ENCODE assay signal across 31 mouse cellular contexts in genomic region chr8:6922467-6922866, GRCm38 (mm10).
"Had no signal": no experiment of that assay in that cellular context is flagged by ENCODE, and none has a peak within 500 bp of the region (broad histone marks: within the 10 kb centered on the region; RNA-seq: fewer than 3 reads in every experiment).

No protein-coding gene starts in this region.

- H3K4me2 ChIP-seq: limb, embryonic 12.5 days; limb, embryonic 15.5 days; liver, embryonic 11.5 days; liver, embryonic 12.5 days; liver, embryonic 13.5 days; liver, embryonic 15.5 days; lung, embryonic 14.5 days; lung, embryonic 15.5 days; midbrain, embryonic 11.5 days; midbrain, embryonic 12.5 days; midbrain, embryonic 13.5 days; midbrain, embryonic 15.5 days; neural tube, embryonic 12.5 days; neural tube, embryonic 13.5 days had no signal

- H3K36me3 ChIP-seq: limb, embryonic 12.5 days; limb, embryonic 15.5 days; liver, embryonic 12.5 days; liver, embryonic 13.5 days; liver, embryonic 15.5 days; lung, embryonic 15.5 days; midbrain, embryonic 10.5 days; midbrain, embryonic 12.5 days; midbrain, embryonic 13.5 days; midbrain, embryonic 15.5 days; neural tube, embryonic 12.5 days; neural tube, embryonic 13.5 days had no signal

- ATAC-seq: liver, embryonic 12.5 days; liver, postnatal 0 days; lung, postnatal 0 days; midbrain, embryonic 13.5 days; midbrain, embryonic 15.5 days; midbrain, embryonic 16.5 days had no signal

- DNase-seq: left cerebral cortex, postnatal 4 days; liver; liver, embryonic 13.5 days; liver, postnatal 0 days; lung, adult 18-20 months; lung, adult 2 months; lung, embryonic 14.5 days; lung, postnatal 10 days; lung, postnatal 14 days; lung, postnatal 36 days; lung, postnatal 4 days; midbrain, embryonic 14.5 days had no signal

- H3K4me1 ChIP-seq: limb, embryonic 12.5 days; limb, embryonic 15.5 days; liver, embryonic 12.5 days; liver, embryonic 13.5 days; liver, embryonic 15.5 days; lung, embryonic 15.5 days; megakaryocyte, embryonic 14.5 days; midbrain, embryonic 10.5 days; midbrain, embryonic 12.5 days; midbrain, embryonic 13.5 days; midbrain, embryonic 15.5 days; neural tube, embryonic 12.5 days; neural tube, embryonic 13.5 days had no signal

- H3K27ac ChIP-seq: limb, embryonic 12.5 days; limb, embryonic 15.5 days; liver, embryonic 12.5 days; liver, embryonic 13.5 days; liver, embryonic 14.5 days; liver, embryonic 15.5 days; lung, embryonic 15.5 days; macrophage; midbrain, embryonic 10.5 days; midbrain, embryonic 12.5 days; midbrain, embryonic 13.5 days; midbrain, embryonic 15.5 days; neural tube, embryonic 12.5 days; neural tube, embryonic 13.5 days had no signal

- H3K4me3 ChIP-seq: limb, embryonic 12.5 days; limb, embryonic 15.5 days; liver, embryonic 12.5 days; liver, embryonic 13.5 days; liver, embryonic 15.5 days; lung, embryonic 15.5 days; megakaryocyte, embryonic 14.5 days; midbrain, embryonic 10.5 days; midbrain, embryonic 12.5 days; midbrain, embryonic 13.5 days; midbrain, embryonic 15.5 days; myocyte; neural tube, embryonic 12.5 days; neural tube, embryonic 13.5 days had no signal

- H3K9ac ChIP-seq: limb, embryonic 12.5 days; limb, embryonic 15.5 days; liver, embryonic 12.5 days; liver, embryonic 13.5 days; liver, embryonic 14.5 days; liver, embryonic 15.5 days; liver, postnatal 0 days; lung, embryonic 14.5 days; lung, embryonic 15.5 days; midbrain, embryonic 12.5 days; midbrain, embryonic 13.5 days; midbrain, embryonic 15.5 days; neural tube, embryonic 12.5 days; neural tube, embryonic 13.5 days had no signal

- H3K9me3 ChIP-seq: limb, embryonic 12.5 days; limb, embryonic 15.5 days; liver, embryonic 12.5 days; liver, embryonic 13.5 days; liver, embryonic 15.5 days; lung, embryonic 15.5 days; megakaryocyte, embryonic 14.5 days; midbrain, embryonic 10.5 days; midbrain, embryonic 12.5 days; midbrain, embryonic 13.5 days; midbrain, embryonic 15.5 days; neural tube, embryonic 12.5 days; neural tube, embryonic 13.5 days had no signal

- H3K27me3 ChIP-seq: limb, embryonic 12.5 days; limb, embryonic 15.5 days; liver, embryonic 12.5 days; liver, embryonic 13.5 days; liver, embryonic 15.5 days; lung, embryonic 15.5 days; megakaryocyte, embryonic 14.5 days; midbrain, embryonic 12.5 days; midbrain, embryonic 13.5 days; midbrain, embryonic 15.5 days; neural tube, embryonic 12.5 days; neural tube, embryonic 13.5 days had no signal
